Mouse (Mus musculus) CD4-positive, CD25-positive, alpha-beta regulatory T cell, adult 2 months (primary cell): ENCODE results near the gene Relb.

ENCODE experiments used
- DNase-seq: peaks from one replicate; pipeline ENCODE4 v3.0.0-alpha.2; 2012; ENCODE audit warnings: low read depth, low spot score

The Relb gene

DNA sequence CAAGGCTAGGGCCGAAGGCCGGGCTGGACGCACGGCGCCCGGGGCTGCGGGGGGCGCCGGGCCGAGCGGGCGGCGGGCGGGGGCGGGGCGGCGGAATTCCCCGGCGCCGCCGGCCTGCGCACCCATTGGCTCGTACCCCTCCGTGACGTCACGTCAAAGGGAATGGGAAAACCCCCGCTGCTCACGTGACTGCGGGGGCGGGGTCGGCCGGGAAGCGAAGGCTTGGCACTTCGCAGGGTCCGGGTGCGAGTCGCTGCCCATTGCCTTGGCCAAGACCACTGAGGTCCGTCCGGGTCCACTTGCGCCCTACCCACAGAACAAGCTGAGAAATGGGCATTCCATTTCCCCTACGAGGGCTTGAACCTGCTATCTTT is at the start of gene Relb:
Gene Relb, minus strand, starts transcription at position 78 of the 374 bp plus-strand sequence.
- peak; percentile 95 for DNase-seq

DNA sequence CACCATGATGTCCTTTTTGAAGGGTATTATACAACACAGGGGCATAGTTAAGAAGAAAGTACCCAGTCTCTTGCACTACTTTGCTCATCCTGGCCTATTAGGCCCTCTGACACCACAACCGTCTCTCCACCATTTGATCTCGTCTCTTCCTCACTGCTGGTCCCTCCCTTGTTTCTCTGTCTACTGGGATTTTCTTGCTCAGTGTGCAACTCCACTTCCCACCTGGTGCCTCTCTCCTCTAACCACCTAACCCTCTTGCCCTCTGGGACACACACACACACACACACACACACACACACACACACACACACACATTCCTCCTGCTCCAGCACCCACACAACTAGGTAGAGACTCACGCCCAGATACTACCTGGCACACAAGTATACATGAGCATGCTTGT is 49.7 kb upstream of the Relb start:
- no peak for DNase-seq

GRCm38 (mm10) chr7:19677872-19678271 is 48.6 kb upstream of the Relb start, which contains the start of gene Apoc2:
Gene Apoc2 (minus strand): TSS chr7:19677941.
- DNase-seq: no peak

GRCm38 (mm10) chr7:19676662-19677061 is 47.4 kb upstream of the Relb start:
- no peak for DNase-seq

- no peak for DNase-seq
Measured at GRCm38 (mm10) chr7:19675824-19676223, 46.6 kb upstream of the Relb start.

- no peak for DNase-seq
Measured at GRCm38 (mm10) chr7:19673083-19673699, 44.0 kb upstream of the Relb start.

GRCm38 (mm10) chr7:19671511-19671910 is 42.3 kb upstream of the Relb start:
- DNase-seq: no peak

- DNase-seq: peak; percentile 95
Measured at GRCm38 (mm10) chr7:19668947-19669721, 39.9 kb upstream of the Relb start.

GRCm38 (mm10) chr7:19667434-19667833 is 38.2 kb upstream of the Relb start:
- DNase-seq: no peak

GRCm38 (mm10) chr7:19666750-19667149 is 37.5 kb upstream of the Relb start:
- peak; percentile 38 for DNase-seq

GRCm38 (mm10) chr7:19664955-19665841 is 36.0 kb upstream of the Relb start, which contains the start of gene Clptm1:
Gene Clptm1 (minus strand): TSS chr7:19665033.
- peak; percentile 98 for DNase-seq

DNA sequence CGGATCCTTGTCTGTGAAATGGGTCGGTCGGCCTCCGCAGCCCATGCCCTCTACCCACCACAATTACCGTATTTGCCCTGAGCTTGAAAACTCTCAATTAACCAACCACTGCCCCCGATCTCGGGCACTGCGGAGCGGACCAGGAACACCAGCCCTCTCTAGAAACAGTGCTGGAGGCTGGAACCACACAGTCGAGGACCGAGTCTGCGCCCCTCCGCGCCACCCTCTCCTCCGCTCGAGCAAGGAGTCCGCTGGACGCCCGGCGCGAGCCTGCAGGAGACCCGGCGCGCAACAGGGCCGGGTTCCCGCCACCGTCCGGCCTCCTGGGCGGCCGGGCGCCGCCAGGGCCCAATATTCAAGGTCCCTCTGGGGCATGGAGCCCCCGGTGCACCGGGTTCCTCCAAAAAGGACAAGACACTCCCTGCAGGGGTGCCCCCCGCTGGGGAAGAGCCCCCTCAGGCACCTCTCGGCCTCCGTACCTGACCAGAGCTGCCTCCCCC is 35.3 kb upstream of the Relb start:
- DNase-seq: no peak

DNA sequence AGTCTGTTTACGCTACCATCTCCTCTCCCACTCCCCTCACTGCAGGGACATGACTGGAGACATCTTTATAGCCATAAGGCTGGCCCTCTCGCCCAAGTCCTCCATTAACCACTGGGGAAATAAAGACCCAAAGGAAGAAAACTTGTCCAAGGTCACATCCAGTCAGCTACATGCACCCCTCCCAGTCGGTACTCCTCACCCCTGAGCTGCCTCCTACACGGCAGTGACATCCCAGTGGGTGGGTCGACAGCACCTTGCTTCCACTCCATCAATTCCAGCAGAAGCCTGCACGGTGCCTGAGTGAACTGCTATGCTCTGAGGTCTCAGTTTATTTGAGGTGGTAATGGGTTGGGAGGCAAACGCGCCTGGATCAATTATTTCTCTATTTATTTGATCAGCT is 34.7 kb upstream of the Relb start:
- peak; percentile 20 for DNase-seq

GRCm38 (mm10) chr7:19652614-19653013 is 23.4 kb upstream of the Relb start:
- no peak for DNase-seq

DNA sequence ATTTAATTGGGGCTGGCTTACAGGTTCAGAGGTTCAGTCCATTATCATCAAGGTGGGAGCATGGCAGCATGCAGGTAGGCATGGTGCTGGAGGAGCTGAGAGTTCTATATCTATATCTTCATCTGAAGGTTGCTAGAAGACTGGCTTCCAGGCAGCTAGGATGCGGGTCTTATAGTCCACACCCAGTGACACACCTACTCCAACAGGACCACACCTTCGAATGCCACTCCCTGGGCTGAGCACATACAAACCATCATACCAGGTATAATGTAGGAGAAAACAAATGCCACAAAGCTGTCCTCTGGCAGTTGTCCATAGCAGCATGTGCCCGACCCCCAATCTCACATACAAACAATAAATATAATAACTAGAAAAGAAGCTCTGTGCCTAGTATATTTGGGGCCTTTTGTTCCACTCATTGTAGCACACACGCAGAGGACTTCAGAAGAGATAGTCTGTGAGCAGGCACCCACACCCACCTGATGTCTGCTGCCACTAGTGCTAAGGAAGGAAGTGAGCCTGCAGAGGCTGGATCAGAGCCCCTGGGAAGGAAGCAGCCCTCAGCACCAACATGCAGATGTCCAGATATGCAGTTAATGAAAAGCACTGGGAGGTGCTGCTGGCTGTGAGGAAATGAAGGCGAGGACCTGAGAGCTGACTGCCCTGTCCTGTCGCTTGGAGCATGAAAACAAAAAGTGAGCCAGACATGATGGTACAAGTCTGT is 22.0 kb upstream of the Relb start:
- DNase-seq: no peak

- no peak for DNase-seq
Measured at GRCm38 (mm10) chr7:19641223-19641622, 12.0 kb upstream of the Relb start.

GRCm38 (mm10) chr7:19635074-19635827 is 6.0 kb upstream of the Relb start:
- no peak for DNase-seq

- no peak for DNase-seq
Measured at GRCm38 (mm10) chr7:19634591-19634990, 5.4 kb upstream of the Relb start.

DNA sequence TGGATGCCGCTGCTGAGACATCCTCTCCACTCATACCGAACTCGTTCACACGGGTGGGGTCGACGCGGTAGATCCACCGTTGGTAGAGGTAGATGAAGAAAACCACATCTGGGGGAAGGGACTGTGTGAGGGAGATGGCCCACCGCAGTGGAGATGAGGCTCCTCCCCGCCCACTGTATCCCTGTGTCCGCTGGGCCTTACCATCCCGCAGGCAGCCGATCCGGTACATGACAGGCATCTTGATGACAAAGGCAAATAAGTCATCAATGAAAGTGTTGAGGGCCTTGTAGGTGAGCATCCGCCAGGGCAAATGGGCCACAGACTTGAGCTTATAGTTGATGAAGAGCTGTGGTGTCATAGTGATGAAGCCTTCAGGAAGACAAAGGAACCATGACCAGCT is 4.6 kb upstream of the Relb start:
- DNase-seq: no peak

- DNase-seq: no peak
Measured at GRCm38 (mm10) chr7:19633197-19633596, 4.0 kb upstream of the Relb start.

GRCm38 (mm10) chr7:19632720-19633119 is 3.5 kb upstream of the Relb start:
- no peak for DNase-seq
